Mouse (Mus musculus): ENCODE results near the gene Morn2. TPM values are rescaled to one million over a fixed set of nuclear protein-coding genes. Genes with fewer than 3 reads are reported as not detected.
"Not testable (repeated sequence)": the region's sequence is repeated elsewhere in the genome, so short reads cannot be mapped to it uniquely, and the experiment has no call there.

Gene Morn2
- 10 to 100 TPM; 17.0 to 19.1 TPM for total RNA-seq (2021)

GRCm38 (mm10) chr17:80290074-80290657 lies at the start of gene Morn2, which contains the start of gene Dhx57:
TSS of gene Morn2 (plus strand) at chr17:80290203.
TSS of gene Dhx57 (minus strand) at chr17:80290476.
- DNase-seq (ENCODE audit: extremely low spot score in 1 of 2, low spot score in 1 of 2), result peak; percentile 97 to 98

DNA sequence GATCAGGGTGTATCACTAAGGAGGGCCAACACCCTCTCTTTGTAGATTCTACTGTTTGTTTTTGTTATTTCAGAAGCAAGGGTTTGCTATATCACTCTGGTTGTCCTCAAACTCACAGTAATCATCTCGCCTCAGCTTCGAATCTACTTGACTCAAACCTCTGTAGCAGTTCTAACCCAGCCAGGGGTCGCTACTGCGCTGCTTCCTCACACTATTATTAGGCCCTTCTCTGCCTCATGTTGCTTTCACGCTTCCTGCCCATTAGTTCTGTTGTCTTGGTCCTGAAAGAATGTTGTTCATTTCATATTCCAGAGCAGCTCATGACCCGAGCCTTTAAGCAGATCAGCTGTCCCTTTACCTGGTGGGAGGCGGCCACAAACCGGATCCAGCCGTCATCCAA lies 48.4 kb upstream of the Morn2 start:
- no peak for DNase-seq (ENCODE audit: extremely low spot score in 1 of 2, low spot score in 1 of 2)

GRCm38 (mm10) chr17:80243116-80243515 lies 46.9 kb upstream of the Morn2 start:
- DNase-seq (ENCODE audit: extremely low spot score in 1 of 2, low spot score in 1 of 2), result no peak

DNA sequence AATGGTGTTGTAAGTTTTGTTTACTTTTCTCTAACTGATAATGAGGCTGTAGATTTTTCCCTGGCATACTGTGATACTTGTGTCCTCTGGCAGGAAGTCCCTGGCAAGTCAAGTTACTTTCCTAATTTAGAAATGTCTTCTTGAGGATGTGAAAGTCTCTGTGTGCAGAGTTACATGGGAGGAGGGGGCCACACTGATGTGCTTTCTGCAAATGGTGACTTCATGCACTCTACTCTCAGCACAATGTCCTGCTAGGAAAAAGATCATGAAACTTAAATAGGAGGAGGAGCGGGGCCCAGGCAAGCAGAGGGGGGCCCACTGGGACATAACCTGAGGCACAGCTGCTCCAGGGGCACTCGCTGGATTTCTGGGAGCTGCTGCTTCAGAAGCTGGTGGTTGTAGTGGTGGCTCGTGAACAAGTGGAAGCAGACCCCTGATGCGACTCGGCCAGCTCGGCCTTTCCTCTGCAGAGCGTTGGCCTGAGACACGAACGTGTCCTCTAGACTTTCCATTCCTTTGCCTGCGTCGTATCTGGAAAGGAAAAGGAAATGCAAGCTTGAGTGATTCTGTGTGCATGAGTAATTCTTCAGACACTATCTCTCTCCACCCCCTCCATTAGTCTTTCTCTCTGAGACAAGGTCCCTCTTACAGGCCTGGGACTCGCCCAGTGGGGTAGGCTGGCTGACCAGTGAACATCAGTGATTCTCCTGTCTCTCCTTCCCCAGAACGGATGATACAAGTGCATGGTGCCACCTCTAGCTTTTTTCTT lies 37.1 kb upstream of the Morn2 start:
- no peak for DNase-seq (ENCODE audit: extremely low spot score in 1 of 2, low spot score in 1 of 2)

- no peak for DNase-seq (ENCODE audit: extremely low spot score in 1 of 2, low spot score in 1 of 2)
Observed at GRCm38 (mm10) chr17:80254421-80254820, 35.6 kb upstream of the Morn2 start.

GRCm38 (mm10) chr17:80255208-80255607 lies 34.8 kb upstream of the Morn2 start:
- DNase-seq (ENCODE audit: extremely low spot score in 1 of 2, low spot score in 1 of 2), result no peak

- DNase-seq (ENCODE audit: extremely low spot score in 1 of 2, low spot score in 1 of 2), result no peak
Observed at GRCm38 (mm10) chr17:80267065-80267464, 22.9 kb upstream of the Morn2 start.

- DNase-seq (ENCODE audit: extremely low spot score in 1 of 2, low spot score in 1 of 2), result no peak
Observed at GRCm38 (mm10) chr17:80268151-80268550, 21.9 kb upstream of the Morn2 start.

GRCm38 (mm10) chr17:80270622-80271021 lies 19.4 kb upstream of the Morn2 start:
- not testable (repeated sequence) for DNase-seq (ENCODE audit: extremely low spot score in 1 of 2, low spot score in 1 of 2)

GRCm38 (mm10) chr17:80278255-80278654 lies 11.7 kb upstream of the Morn2 start:
- DNase-seq (ENCODE audit: extremely low spot score in 1 of 2, low spot score in 1 of 2), result no peak

DNA sequence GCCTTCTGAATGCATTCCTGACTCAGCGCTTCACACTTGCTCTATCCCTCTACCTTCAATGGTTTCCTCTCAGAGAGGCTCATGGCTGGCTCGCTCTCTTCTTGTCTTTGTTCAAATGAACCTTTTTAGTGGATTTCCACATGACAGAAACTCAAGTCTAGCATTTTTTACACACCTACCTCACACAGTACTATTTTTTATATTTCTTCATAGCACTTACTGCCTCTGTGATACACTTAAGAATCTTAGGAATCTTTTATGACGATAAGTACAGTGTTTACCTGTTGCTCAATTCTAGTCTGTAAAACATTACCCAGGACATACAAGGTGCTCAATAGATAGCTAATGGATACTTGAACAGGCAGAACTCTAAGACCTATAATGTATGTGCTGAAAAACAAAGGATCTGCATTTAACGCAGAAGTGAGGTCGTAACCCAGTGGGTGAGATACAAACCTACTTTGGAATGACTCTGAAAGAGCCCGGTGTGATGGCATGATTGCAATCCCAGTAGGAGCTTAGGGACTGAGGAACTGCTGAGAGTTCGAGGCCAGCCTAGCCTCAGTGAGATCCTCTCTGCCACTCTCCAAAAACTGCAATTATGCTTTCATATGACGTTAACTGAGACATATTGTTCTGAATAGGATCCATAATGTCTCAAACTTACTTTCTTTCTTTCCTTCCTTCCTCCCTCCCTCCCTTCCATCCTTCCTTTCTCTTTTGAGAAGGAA lies 10.5 kb upstream of the Morn2 start:
- no peak for DNase-seq (ENCODE audit: extremely low spot score in 1 of 2, low spot score in 1 of 2)

- DNase-seq (ENCODE audit: extremely low spot score in 1 of 2, low spot score in 1 of 2), result no peak
Observed at GRCm38 (mm10) chr17:80284446-80284845, 5.6 kb upstream of the Morn2 start.

GRCm38 (mm10) chr17:80288012-80288411 lies 2.0 kb upstream of the Morn2 start:
- no peak for DNase-seq (ENCODE audit: extremely low spot score in 1 of 2, low spot score in 1 of 2)

DNA sequence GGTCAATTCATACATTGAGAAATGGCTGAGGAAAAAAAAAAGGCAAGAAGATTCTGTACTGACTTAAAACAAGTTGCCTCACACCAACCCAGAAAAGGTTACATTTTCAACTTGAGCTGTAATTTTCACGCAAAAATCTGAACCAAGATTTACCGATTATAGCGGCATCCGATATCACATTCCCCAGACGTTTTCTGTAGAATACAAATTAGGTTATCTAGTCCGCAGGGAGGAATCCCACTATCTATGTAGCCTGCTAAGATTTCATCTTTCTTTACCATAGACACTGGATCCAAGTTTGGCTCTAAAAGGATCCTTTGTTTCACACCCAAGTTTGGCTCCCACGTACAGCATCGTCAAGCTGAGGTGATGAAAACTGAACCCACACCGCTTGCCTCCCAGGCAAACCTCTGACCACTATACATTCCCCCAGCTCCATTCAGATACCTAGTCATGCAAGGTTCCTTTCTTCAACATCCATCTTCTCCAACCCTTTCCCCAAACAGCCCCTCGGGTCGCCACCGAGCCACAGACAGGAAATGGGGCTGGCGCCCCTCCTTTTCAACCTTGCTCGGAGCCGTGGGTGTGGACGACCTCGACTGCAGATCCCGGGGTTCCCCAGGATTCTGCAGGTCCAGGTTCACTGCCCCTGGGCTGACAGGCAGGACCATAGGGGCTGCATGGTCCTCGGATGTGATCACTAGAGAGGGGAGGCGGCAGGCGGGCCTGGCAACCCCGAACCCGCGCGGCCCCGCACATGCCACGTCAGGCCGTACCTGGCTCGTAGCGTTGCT lies 526 bp upstream of the Morn2 start:
- DNase-seq (ENCODE audit: extremely low spot score in 1 of 2, low spot score in 1 of 2), result no peak

GRCm38 (mm10) chr17:80291148-80291547 lies 1.1 kb downstream of the Morn2 start:
- DNase-seq (ENCODE audit: extremely low spot score in 1 of 2, low spot score in 1 of 2), result no peak

GRCm38 (mm10) chr17:80295258-80295657 lies 5.3 kb downstream of the Morn2 start:
- no peak for DNase-seq (ENCODE audit: extremely low spot score in 1 of 2, low spot score in 1 of 2)

DNA sequence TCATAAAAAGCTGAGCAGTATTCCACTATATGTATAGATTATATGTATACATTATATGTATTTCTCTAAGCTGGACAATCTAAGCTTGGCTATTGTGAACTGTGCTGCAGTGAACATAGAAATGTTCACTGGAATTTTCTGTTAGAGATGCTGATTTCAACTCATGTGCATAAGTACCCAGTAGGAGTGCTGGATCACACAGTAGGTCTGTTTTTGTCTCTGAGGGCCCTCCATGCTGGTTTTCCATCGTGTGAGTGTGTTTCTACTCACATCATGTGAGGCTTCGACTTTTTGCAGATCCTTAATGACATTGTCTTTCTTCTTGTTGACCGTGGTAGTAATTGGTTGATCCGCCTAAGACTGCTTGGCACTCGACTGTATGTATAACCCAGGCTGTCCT lies 8.8 kb downstream of the Morn2 start:
- no peak for DNase-seq (ENCODE audit: extremely low spot score in 1 of 2, low spot score in 1 of 2)

GRCm38 (mm10) chr17:80307251-80307650 lies 17.2 kb downstream of the Morn2 start, which contains the start of gene Arhgef33:
TSS of gene Arhgef33 (plus strand) at chr17:80307407.
- no peak for DNase-seq (ENCODE audit: extremely low spot score in 1 of 2, low spot score in 1 of 2)

- DNase-seq (ENCODE audit: extremely low spot score in 1 of 2, low spot score in 1 of 2), result no peak
Observed at GRCm38 (mm10) chr17:80311761-80312160, 21.8 kb downstream of the Morn2 start.

- DNase-seq (ENCODE audit: extremely low spot score in 1 of 2, low spot score in 1 of 2), result no peak
Observed at GRCm38 (mm10) chr17:80312405-80312804, 22.4 kb downstream of the Morn2 start.

Measured in layer of hippocampus, postnatal 25 days (tissue).